Mouse (Mus musculus): Measurements from ENCODE around the gene Ostf1.

GRCm38 (mm10) chr19:18658473-18658872 lies 26.9 kb upstream of the Ostf1 start:
- TF ChIP-seq USF1 (IDR thresholded peaks at IDR 0.05; ENCODE audit: low read depth) (no peak), CTCF (IDR thresholded peaks at IDR 0.05; ENCODE audit: control insufficient read depth, insufficient read depth, insufficient read length) (no peak), MAX (IDR thresholded peaks at IDR 0.05) (no peak), CEBPB (IDR thresholded peaks at IDR 0.05; ENCODE audit: low read depth) (no peak), MYOG (IDR thresholded peaks at IDR 0.05; ENCODE audit: control insufficient read depth, extremely low read depth, insufficient read length) (no peak)
